Mouse (Mus musculus): ENCODE measurements around the gene Wdr90. TPM values are rescaled to one million over a fixed set of nuclear protein-coding genes. Genes with fewer than 3 reads are reported as not detected.
A peak's percentile ranks its signal among the peaks of the same experiment; 100 is the strongest.

Gene Wdr90
- polyA plus RNA-seq, 1 experiment from 2014 or later, result 18.5 TPM

- H3K4me3 ChIP-seq (ENCODE audit: low read depth, low read length), result peak overlapping the region; percentile 58
- H3K27ac ChIP-seq (ENCODE audit: low read length), result no peak overlapping the region
- WGBS, result 76% methylated on average over 17 of the region's 17 CpGs
- peak overlapping the region; percentile 87 for H3K4me2 ChIP-seq (ENCODE audit: low read length)
- peaks cover 31% of the 10 kb centered on the region for H3K4me1 ChIP-seq (ENCODE audit: control insufficient read depth, insufficient read depth, low read length)
- ATAC-seq, result no peak
- no peaks in the 10 kb centered on the region for H3K27me3 ChIP-seq (ENCODE audit: control insufficient read depth, insufficient read depth, low read depth, low read length)
- H3K9ac ChIP-seq (ENCODE audit: low read depth, low read length), result peak overlapping the region; percentile 77
- H3K36me3 ChIP-seq (ENCODE audit: control insufficient read depth, insufficient read depth, low read length), result peaks cover 14% of the 10 kb centered on the region
- H3K9me3 ChIP-seq (replicated peaks; ENCODE audit: control insufficient read depth, low read length, poor library complexity, severe bottlenecking), result no peaks in the 10 kb centered on the region
These were observed 36.7 kb downstream of the Wdr90 start for GRCm38 (mm10) chr17:25824362-25825142.

- H3K4me3 ChIP-seq (ENCODE audit: low read depth, low read length), result peak within 1 kb of the TSS; percentile 58
- ATAC-seq, result peak; percentile 73
- H3K4me1 ChIP-seq (ENCODE audit: control insufficient read depth, insufficient read depth, low read length), result peaks cover 29% of the 10 kb centered on the region
- H3K27ac ChIP-seq (ENCODE audit: low read length), result peak within 1 kb of the TSS; percentile 83
- peaks cover 20% of the 10 kb centered on the region for H3K36me3 ChIP-seq (ENCODE audit: control insufficient read depth, insufficient read depth, low read length)
- peak within 1 kb of the TSS; percentile 87 for H3K4me2 ChIP-seq (ENCODE audit: low read length)
- H3K9ac ChIP-seq (ENCODE audit: low read depth, low read length), result peak within 1 kb of the TSS; percentile 77
- H3K9me3 ChIP-seq (replicated peaks; ENCODE audit: control insufficient read depth, low read length, poor library complexity, severe bottlenecking), result no peaks in the 10 kb centered on the region
- under 1% methylated on average over 18 of the region's 18 CpGs for WGBS
- H3K27me3 ChIP-seq (ENCODE audit: control insufficient read depth, insufficient read depth, low read depth, low read length), result peaks cover 4% of the 10 kb centered on the region
These were observed 37.8 kb downstream of the Wdr90 start, which contains the start of gene Wdr24 for GRCm38 (mm10) chr17:25823452-25823851. Gene Wdr24 (plus strand): TSS chr17:25823627.

- H3K9me3 ChIP-seq (replicated peaks; ENCODE audit: control insufficient read depth, low read length, poor library complexity, severe bottlenecking), result no peaks in the 10 kb centered on the region
- H3K4me1 ChIP-seq (ENCODE audit: control insufficient read depth, insufficient read depth, low read length), result peaks cover 5% of the 10 kb centered on the region
- H3K4me3 ChIP-seq (ENCODE audit: low read depth, low read length), result no peak overlapping the region
- H3K27ac ChIP-seq (ENCODE audit: low read length), result no peak overlapping the region
- peaks cover 11% of the 10 kb centered on the region for H3K27me3 ChIP-seq (ENCODE audit: control insufficient read depth, insufficient read depth, low read depth, low read length)
- H3K4me2 ChIP-seq (ENCODE audit: low read length), result no peak overlapping the region
- H3K9ac ChIP-seq (ENCODE audit: low read depth, low read length), result peak overlapping the region; percentile 20; the same call in 1 of the 2 replicates
- peaks cover 27% of the 10 kb centered on the region for H3K36me3 ChIP-seq (ENCODE audit: control insufficient read depth, insufficient read depth, low read length)
- no peak for ATAC-seq
- 12% methylated on average over 46 of the region's 46 CpGs for WGBS
These were observed 42.2 kb downstream of the Wdr90 start for GRCm38 (mm10) chr17:25818851-25819780.

GRCm38 (mm10) chr17:25817662-25818061 lies 43.6 kb downstream of the Wdr90 start:
- no peak for ATAC-seq

GRCm38 (mm10) chr17:25813471-25813870 lies 47.8 kb downstream of the Wdr90 start:
- ATAC-seq, result no peak
- Histone ChIP-seq H3K27me3 (ENCODE audit: control insufficient read depth, insufficient read depth, low read depth, low read length) (peaks cover 8% of the 10 kb centered on the region), H3K4me1 (ENCODE audit: control insufficient read depth, insufficient read depth, low read length) (peaks cover 30% of the 10 kb centered on the region), H3K36me3 (ENCODE audit: control insufficient read depth, insufficient read depth, low read length) (peaks cover 15% of the 10 kb centered on the region), H3K9ac (ENCODE audit: low read depth, low read length) (peak overlapping the region; percentile 63), H3K27ac (ENCODE audit: low read length) (no peak overlapping the region), H3K4me2 (ENCODE audit: low read length) (peak overlapping the region; percentile 39), H3K4me3 (ENCODE audit: low read depth, low read length) (peak overlapping the region; percentile 13; the same call in 1 of the 2 replicates), H3K9me3 (replicated peaks; ENCODE audit: control insufficient read depth, low read length, poor library complexity, severe bottlenecking) (no peaks in the 10 kb centered on the region)
- 2% methylated on average over 20 of the region's 20 CpGs for WGBS

More at GRCm38 (mm10) chr17:25817662-25818061, 43.6 kb downstream of the Wdr90 start:
- no peaks in the 10 kb centered on the region for H3K9me3 ChIP-seq (replicated peaks; ENCODE audit: control insufficient read depth, low read length, poor library complexity, severe bottlenecking)
- 90% methylated on average over 11 of the region's 11 CpGs for WGBS
- peaks cover 11% of the 10 kb centered on the region for H3K27me3 ChIP-seq (ENCODE audit: control insufficient read depth, insufficient read depth, low read depth, low read length)
- H3K4me2 ChIP-seq (ENCODE audit: low read length), result no peak overlapping the region
- H3K36me3 ChIP-seq (ENCODE audit: control insufficient read depth, insufficient read depth, low read length), result peaks cover 27% of the 10 kb centered on the region
- peaks cover 9% of the 10 kb centered on the region for H3K4me1 ChIP-seq (ENCODE audit: control insufficient read depth, insufficient read depth, low read length)
- no peak overlapping the region for H3K4me3 ChIP-seq (ENCODE audit: low read depth, low read length)
- H3K27ac ChIP-seq (ENCODE audit: low read length), result no peak overlapping the region
- H3K9ac ChIP-seq (ENCODE audit: low read depth, low read length), result no peak overlapping the region

DNA sequence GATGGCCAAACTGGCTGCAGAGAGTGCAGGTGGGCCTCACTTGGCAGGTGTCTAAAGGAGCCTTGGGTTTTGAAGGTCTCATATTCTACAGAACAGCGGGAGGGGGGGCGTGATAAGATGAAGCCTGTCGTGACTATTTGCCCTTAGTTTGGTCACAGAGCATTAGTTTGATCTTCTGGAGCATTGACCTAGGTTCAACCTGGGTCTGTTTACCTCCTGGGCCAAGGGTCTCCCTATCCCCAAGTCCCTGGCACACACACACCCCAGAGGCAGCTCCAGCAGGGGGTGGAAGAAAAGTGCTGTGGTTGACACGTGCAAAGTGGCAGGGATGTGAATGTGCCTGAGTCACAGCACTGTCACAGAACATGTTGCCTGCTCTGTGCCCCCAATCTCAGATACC lies 50.4 kb downstream of the Wdr90 start:
- WGBS, result 74% methylated on average over 4 of the region's 4 CpGs
- Histone ChIP-seq H3K4me3 (ENCODE audit: low read depth, low read length) (peak overlapping the region; percentile 93; the same call in 1 of the 2 replicates), H3K36me3 (ENCODE audit: control insufficient read depth, insufficient read depth, low read length) (no peaks in the 10 kb centered on the region), H3K27ac (ENCODE audit: low read length) (no peak overlapping the region), H3K4me2 (ENCODE audit: low read length) (peak overlapping the region; percentile 100), H3K9me3 (replicated peaks; ENCODE audit: control insufficient read depth, low read length, poor library complexity, severe bottlenecking) (no peaks in the 10 kb centered on the region), H3K9ac (ENCODE audit: low read depth, low read length) (peak overlapping the region; percentile 98; the same call in 1 of the 2 replicates), H3K27me3 (ENCODE audit: control insufficient read depth, insufficient read depth, low read depth, low read length) (no peaks in the 10 kb centered on the region), H3K4me1 (ENCODE audit: control insufficient read depth, insufficient read depth, low read length) (peaks cover 36% of the 10 kb centered on the region)
- ATAC-seq, result no peak

GRCm38 (mm10) chr17:25809606-25810340 lies 51.5 kb downstream of the Wdr90 start:
- Histone ChIP-seq H3K27ac (ENCODE audit: low read length) (peak overlapping the region; percentile 99), H3K4me2 (ENCODE audit: low read length) (peak overlapping the region; percentile 100), H3K36me3 (ENCODE audit: control insufficient read depth, insufficient read depth, low read length) (no peaks in the 10 kb centered on the region), H3K27me3 (ENCODE audit: control insufficient read depth, insufficient read depth, low read depth, low read length) (no peaks in the 10 kb centered on the region), H3K9ac (ENCODE audit: low read depth, low read length) (peak overlapping the region; percentile 98), H3K4me1 (ENCODE audit: control insufficient read depth, insufficient read depth, low read length) (peaks cover 36% of the 10 kb centered on the region), H3K9me3 (replicated peaks; ENCODE audit: control insufficient read depth, low read length, poor library complexity, severe bottlenecking) (no peaks in the 10 kb centered on the region), H3K4me3 (ENCODE audit: low read depth, low read length) (peak overlapping the region; percentile 93)
- 2% methylated on average over 24 of the region's 25 CpGs for WGBS
- ATAC-seq, result peak; percentile 52

DNA sequence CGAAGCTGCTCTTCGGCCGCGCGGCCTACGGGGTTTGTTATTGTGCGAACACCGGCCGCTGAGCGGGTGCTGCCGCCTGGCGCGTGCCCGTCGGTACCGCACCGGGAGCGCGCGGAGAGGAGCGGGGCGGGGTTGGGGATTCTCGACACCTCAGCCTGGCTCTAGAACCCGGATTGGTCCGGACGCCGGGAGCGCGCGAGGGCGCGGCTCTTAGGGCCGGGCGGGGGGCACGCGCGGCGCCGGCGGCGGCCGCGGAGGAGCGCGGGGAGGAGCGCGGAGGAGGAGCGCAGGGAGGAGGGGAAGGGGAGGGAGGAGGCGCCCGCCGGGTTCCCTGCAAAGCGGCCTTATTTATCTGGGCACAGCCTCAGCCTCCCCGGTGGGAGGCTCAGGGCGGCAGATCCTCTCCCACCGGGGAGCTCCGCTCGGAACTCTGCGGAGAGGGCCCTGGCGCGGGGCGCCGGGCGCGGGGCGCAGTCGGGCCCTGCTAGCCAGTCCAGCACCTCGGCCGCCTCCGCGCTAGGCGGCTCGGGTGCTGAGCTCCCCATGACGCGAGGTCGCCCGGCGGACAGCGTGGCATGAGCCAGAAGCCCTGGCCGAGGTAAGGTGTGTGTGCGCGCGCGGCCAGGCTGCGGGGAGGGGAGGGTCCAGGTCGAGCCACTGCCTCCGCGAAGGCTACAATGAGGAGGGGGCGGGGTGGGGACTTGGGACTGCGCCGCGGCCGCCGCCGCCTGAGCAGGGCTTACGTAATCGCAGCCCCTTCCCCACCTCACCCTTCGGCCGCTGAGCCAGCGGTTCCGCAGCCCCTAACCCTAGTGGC lies 52.3 kb downstream of the Wdr90 start, which contains the start of gene Fbxl16:
TSS of gene Fbxl16 (plus strand) at position 297 of the 817 bp plus-strand sequence.
- Histone ChIP-seq H3K4me1 (ENCODE audit: control insufficient read depth, insufficient read depth, low read length) (peaks cover 36% of the 10 kb centered on the region), H3K36me3 (ENCODE audit: control insufficient read depth, insufficient read depth, low read length) (no peaks in the 10 kb centered on the region), H3K27me3 (ENCODE audit: control insufficient read depth, insufficient read depth, low read depth, low read length) (no peaks in the 10 kb centered on the region), H3K4me3 (ENCODE audit: low read depth, low read length) (peak within 1 kb of the TSS; percentile 93), H3K9ac (ENCODE audit: low read depth, low read length) (peak within 1 kb of the TSS; percentile 98), H3K27ac (ENCODE audit: low read length) (peak within 1 kb of the TSS; percentile 99), H3K4me2 (ENCODE audit: low read length) (peak within 1 kb of the TSS; percentile 100), H3K9me3 (replicated peaks; ENCODE audit: control insufficient read depth, low read length, poor library complexity, severe bottlenecking) (no peaks in the 10 kb centered on the region)
- ATAC-seq, result peak; percentile 85
- under 1% methylated on average over 84 of the region's 100 CpGs for WGBS

Data from midbrain, embryonic 16.5 days (tissue).